Mouse (Mus musculus) B cell, adult (primary cell): ENCODE measurements around the gene Olfr993. TPM values are rescaled to one million over a fixed set of nuclear protein-coding genes. Genes with fewer than 3 reads are reported as not detected.

Experiments
- total RNA-seq: library from RNA; stranded (reverse); gene quantifications from 4 replicates; pipeline ENCODE4 v1.2.4, GENCODE M21; 2023; ENCODE audit not compliant: inconsistent age

Gene Olfr993
- not detected in 4 replicates for total RNA-seq

GRCm38 (mm10) chr2:85414777-85415176 is at the start of gene Olfr993:
TSS of gene Olfr993 (minus strand) at chr2:85414877.

GRCm38 (mm10) chr2:85443539-85443938 is 28.9 kb upstream of the Olfr993 start, which contains the start of gene Olfr995:
TSS of gene Olfr995 (minus strand) at chr2:85443639.

GRCm38 (mm10) chr2:85436351-85436750 is 21.7 kb upstream of the Olfr993 start, which contains the start of gene Olfr994:
TSS of gene Olfr994 (minus strand) at chr2:85436451.

GRCm38 (mm10) chr2:85409369-85409768 is 5.3 kb downstream of the Olfr993 start, which contains the start of gene Olfr992:
TSS of gene Olfr992 (minus strand) at chr2:85409469.

Other genes starting within 250 kb of the Olfr993 start
- not detected in 4 replicates for gene Lrrc55, start 217.7 kb downstream of the Olfr993 start, total RNA-seq
- gene Olfr987, start 75.6 kb downstream of the Olfr993 start, total RNA-seq = not detected in 4 replicates
- not detected in 4 replicates for gene Olfr988, start 51.6 kb downstream of the Olfr993 start, total RNA-seq
- not detected in 4 replicates for gene Olfr992, start 5.4 kb downstream of the Olfr993 start, total RNA-seq
- not detected in 4 replicates for gene Olfr994, start 21.6 kb upstream of the Olfr993 start, total RNA-seq
- gene Olfr995, start 28.8 kb upstream of the Olfr993 start, total RNA-seq = not detected in 4 replicates
- gene 4833423E24Rik, start 104.1 kb upstream of the Olfr993 start, total RNA-seq = not detected in 4 replicates
- not detected in 4 replicates for gene Olfr996, start 164.3 kb upstream of the Olfr993 start, total RNA-seq
- gene Olfr998, start 174.1 kb upstream of the Olfr993 start, total RNA-seq = not detected in 4 replicates
- not detected in 4 replicates for gene Olfr1000, start 197.0 kb upstream of the Olfr993 start, total RNA-seq
- gene Olfr1002, start 235.8 kb upstream of the Olfr993 start, total RNA-seq = not detected in 4 replicates
- not detected in 4 replicates for gene Olfr154, start 249.6 kb upstream of the Olfr993 start, total RNA-seq